ENCODE assay signal across 18 mouse cellular contexts in the genomic region with DNA sequence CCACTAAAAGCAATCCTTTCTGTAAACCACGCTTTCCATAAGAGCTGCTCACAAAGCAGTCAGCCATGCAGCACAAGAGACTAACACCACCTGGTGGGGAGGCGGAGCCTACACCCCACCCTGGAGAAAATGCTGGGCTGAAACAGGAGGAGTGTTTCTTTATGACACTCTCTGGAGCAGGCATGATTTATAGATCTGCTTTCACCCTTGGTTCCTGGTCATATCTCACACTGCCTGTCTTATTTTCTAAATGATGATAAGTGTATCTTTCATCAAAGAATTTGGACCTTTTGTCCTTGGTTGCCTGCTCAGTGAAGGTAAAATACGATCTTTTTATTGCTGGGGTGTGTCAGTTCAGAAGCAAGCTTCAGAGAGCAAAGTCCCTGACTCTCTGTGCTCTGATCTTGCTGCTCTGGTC. TPM values are rescaled to one million over a fixed set of nuclear protein-coding genes. Genes with fewer than 3 reads are reported as not detected.
DNase-seq lines count a peak whose midpoint lies in the region; ATAC-seq and TF ChIP-seq lines count a peak whose summit lies in the region.
"Had no signal": no experiment of that assay in that cellular context is flagged by ENCODE, and none has a peak within 500 bp of the region (broad histone marks: within the 10 kb centered on the region; RNA-seq: fewer than 3 reads in every experiment).

No protein-coding gene starts in this region.

- peaks cover 34% of the 10 kb centered on the region for H3K36me3 ChIP-seq in kidney, embryonic 14.5 days (ENCODE audit: control insufficient read depth, insufficient read depth, low read length)
- H3K36me3 ChIP-seq in lung, embryonic 14.5 days (ENCODE audit: insufficient read depth): peaks cover 45% of the 10 kb centered on the region
- H3K36me3 ChIP-seq in intestine, embryonic 16.5 days (ENCODE audit: control insufficient read depth, insufficient read depth, low read length): peaks cover 10% of the 10 kb centered on the region
- H3K36me3 ChIP-seq in stomach, postnatal 0 days (ENCODE audit: control insufficient read depth, insufficient read depth, low read length): peaks cover 12% of the 10 kb centered on the region

- DNase-seq in kidney, postnatal 10 days: no peak
- no peak for DNase-seq in lung, embryonic 14.5 days
- DNase-seq in lung, adult 18-20 months: no peak
- peak; percentile 60 for DNase-seq in stomach, postnatal 0 days (ENCODE audit: low spot score)
- no peak for DNase-seq in embryo, embryonic 10.5 days (ENCODE audit: low spot score)
- DNase-seq: B cell, adult 2 months; cerebellum, adult 11-12 months; heart, postnatal 36 days; thymus, postnatal 25 days had no signal

- H3K9me3 ChIP-seq in kidney, embryonic 14.5 days (ENCODE audit: control insufficient read depth, low read length): no peaks in the 10 kb centered on the region
- H3K9me3 ChIP-seq in lung, embryonic 14.5 days (ENCODE audit: low read depth, low read length): no peaks in the 10 kb centered on the region
- H3K9me3 ChIP-seq in intestine, embryonic 16.5 days (ENCODE audit: control insufficient read depth, low read length): no peaks in the 10 kb centered on the region
- no peaks in the 10 kb centered on the region for H3K9me3 ChIP-seq in stomach, postnatal 0 days (ENCODE audit: control insufficient read depth, low read length)
- H3K9me3 ChIP-seq: embryonic facial prominence, embryonic 15.5 days; forebrain, embryonic 12.5 days; heart, embryonic 12.5 days; midbrain, embryonic 15.5 days had no signal

- peak; percentile 74; the same call in 1 of the 2 replicates for ATAC-seq in kidney, embryonic 14.5 days (ENCODE audit: low FRiP score, low TSS enrichment)
- ATAC-seq in lung, embryonic 14.5 days (ENCODE audit: insufficient read depth): 0 out of 2 replicates have a peak, but pooled peaks have one; percentile 21
- peak; percentile 96 for ATAC-seq in intestine, embryonic 16.5 days
- ATAC-seq in stomach, postnatal 0 days (ENCODE audit: low FRiP score, low TSS enrichment): peak; percentile 82
- ATAC-seq: inflammation-experienced regulatory T-cells, adult 6 months; midbrain, embryonic 15.5 days; Patski had no signal

- H3K27me3 ChIP-seq in kidney, embryonic 14.5 days (ENCODE audit: control insufficient read depth, insufficient read depth, low read length): no peaks in the 10 kb centered on the region
- no peaks in the 10 kb centered on the region for H3K27me3 ChIP-seq in lung, embryonic 14.5 days (ENCODE audit: insufficient read depth, low read length)
- no peaks in the 10 kb centered on the region for H3K27me3 ChIP-seq in intestine, embryonic 16.5 days (replicated peaks; ENCODE audit: control insufficient read depth, insufficient read depth, low read length)
- H3K27me3 ChIP-seq in stomach, postnatal 0 days (ENCODE audit: control insufficient read depth, insufficient read depth, low read length): no peaks in the 10 kb centered on the region
- H3K27me3 ChIP-seq: embryonic facial prominence, embryonic 15.5 days; forebrain, embryonic 12.5 days; heart, embryonic 12.5 days; midbrain, embryonic 15.5 days; Patski had no signal

- peak overlapping the region; percentile 47; the same call in 1 of the 2 replicates for H3K27ac ChIP-seq in kidney, embryonic 14.5 days (ENCODE audit: low read depth, low read length)
- no peak overlapping the region for H3K27ac ChIP-seq in lung, embryonic 14.5 days (ENCODE audit: low read depth)
- H3K27ac ChIP-seq in intestine, embryonic 16.5 days (ENCODE audit: low read length): peak overlapping the region; percentile 40; the same call in 1 of the 2 replicates
- H3K27ac ChIP-seq in stomach, postnatal 0 days (replicated peaks): no peak overlapping the region
- H3K27ac ChIP-seq: embryonic facial prominence, embryonic 15.5 days; forebrain, embryonic 12.5 days; midbrain, embryonic 15.5 days had no signal

- 0 out of 2 replicates have a peak, but pooled peaks cover 5% of the 10 kb centered on the region for H3K4me1 ChIP-seq in kidney, embryonic 14.5 days (ENCODE audit: control insufficient read depth, insufficient read depth, low read length)
- no peaks in the 10 kb centered on the region for H3K4me1 ChIP-seq in lung, embryonic 14.5 days (ENCODE audit: insufficient read depth)
- H3K4me1 ChIP-seq in intestine, embryonic 16.5 days (ENCODE audit: control insufficient read depth, insufficient read depth, low read length): peaks cover 13% of the 10 kb centered on the region
- H3K4me1 ChIP-seq in stomach, postnatal 0 days (replicated peaks; ENCODE audit: control insufficient read depth, insufficient read depth): no peaks in the 10 kb centered on the region
- H3K4me1 ChIP-seq: embryonic facial prominence, embryonic 15.5 days; forebrain, embryonic 12.5 days; heart, embryonic 12.5 days; midbrain, embryonic 15.5 days had no signal

- H3K9ac ChIP-seq in kidney, embryonic 14.5 days (ENCODE audit: low read depth, low read length): no peak overlapping the region
- H3K9ac ChIP-seq in lung, embryonic 14.5 days: no peak overlapping the region
- H3K9ac ChIP-seq in intestine, embryonic 16.5 days (ENCODE audit: low read depth, low read length): no peak overlapping the region; the same call in 1 of the 2 replicates
- H3K9ac ChIP-seq in stomach, postnatal 0 days (ENCODE audit: low read length): no peak overlapping the region
- H3K9ac ChIP-seq: embryonic facial prominence, embryonic 15.5 days; forebrain, embryonic 12.5 days; heart, embryonic 12.5 days; midbrain, embryonic 15.5 days had no signal

- no peak overlapping the region for H3K4me2 ChIP-seq in kidney, embryonic 14.5 days (replicated peaks; ENCODE audit: low read depth, low read length)
- no peak overlapping the region for H3K4me2 ChIP-seq in lung, embryonic 14.5 days
- H3K4me2 ChIP-seq in intestine, embryonic 16.5 days (ENCODE audit: low read depth, low read length): peak overlapping the region; percentile 22; the same call in 1 of the 2 replicates
- no peak overlapping the region for H3K4me2 ChIP-seq in stomach, postnatal 0 days (replicated peaks; ENCODE audit: low read depth)
- H3K4me2 ChIP-seq: embryonic facial prominence, embryonic 15.5 days; forebrain, embryonic 12.5 days; heart, embryonic 12.5 days; liver, embryonic 11.5 days; midbrain, embryonic 15.5 days had no signal

- H3K4me3 ChIP-seq in kidney, embryonic 14.5 days (ENCODE audit: low read length): no peak overlapping the region
- no peak overlapping the region for H3K4me3 ChIP-seq in lung, embryonic 14.5 days (ENCODE audit: low read depth, low read length)
- no peak overlapping the region for H3K4me3 ChIP-seq in intestine, embryonic 16.5 days (ENCODE audit: low read length)
- no peak overlapping the region for H3K4me3 ChIP-seq in stomach, postnatal 0 days (ENCODE audit: low read depth, low read length)
- H3K4me3 ChIP-seq: embryonic facial prominence, embryonic 15.5 days; forebrain, embryonic 12.5 days; heart, embryonic 12.5 days; midbrain, embryonic 15.5 days had no signal

- TF ChIP-seq CTCF in lung, embryonic 14.5 days (IDR thresholded peaks at IDR 0.05; ENCODE audit: low read depth): no peak
- TF ChIP-seq CTCF in stomach, postnatal 0 days (IDR thresholded peaks at IDR 0.05; ENCODE audit: low read depth): peak; percentile 54

- 26% methylated on average over 3 of the region's 3 CpGs for WGBS in kidney, embryonic 14.5 days
- WGBS in lung, embryonic 14.5 days: 56% methylated on average over 3 of the region's 3 CpGs
- 35% methylated on average over 3 of the region's 3 CpGs for WGBS in intestine, embryonic 16.5 days
- WGBS in stomach, postnatal 0 days: 39% methylated on average over 3 of the region's 3 CpGs

- no peak for TF ChIP-seq EP300 in stomach, postnatal 0 days (optimal IDR thresholded peaks at IDR 0.05)

RNA-seq across cellular contexts. Expression of gene Donson, which starts 14.2 kb away (rescaled TPM):
- 21.1 and 25.6 TPM in 2 replicates for polyA plus RNA-seq in kidney, embryonic 14.5 days (2014; fragmentation: Nextera tagmentation; extraction: Ambion mirVana)
- 34.4 and 35.9 TPM in 2 replicates for polyA plus RNA-seq in lung, embryonic 14.5 days (2014; fragmentation: Nextera tagmentation; extraction: Ambion mirVana)
- 12.0 and 12.2 TPM in 2 replicates for polyA plus RNA-seq in intestine, embryonic 16.5 days (2015; fragmentation: Nextera tagmentation; extraction: Ambion mirVana)
- 5.4 TPM in 2 replicates for polyA plus RNA-seq in stomach, postnatal 0 days (2015; fragmentation: Nextera tagmentation; extraction: Ambion mirVana)

RNA-seq across cellular contexts. Expression of gene Cryzl1, which starts 26.0 kb away (rescaled TPM):
- polyA plus RNA-seq in kidney, embryonic 14.5 days (2014; fragmentation: Nextera tagmentation; extraction: Ambion mirVana): 77.3 and 82.4 TPM in 2 replicates
- polyA plus RNA-seq in lung, embryonic 14.5 days (2014; fragmentation: Nextera tagmentation; extraction: Ambion mirVana): 69.7 and 74.5 TPM in 2 replicates
- 66.9 and 69.4 TPM in 2 replicates for polyA plus RNA-seq in intestine, embryonic 16.5 days (2015; fragmentation: Nextera tagmentation; extraction: Ambion mirVana)
- 45.2 and 45.3 TPM in 2 replicates for polyA plus RNA-seq in stomach, postnatal 0 days (2015; fragmentation: Nextera tagmentation; extraction: Ambion mirVana)

RNA-seq across cellular contexts. Expression of gene Itsn1, which starts 26.3 kb away (rescaled TPM):
- 18.8 and 27.7 TPM in 2 replicates for polyA plus RNA-seq in kidney, embryonic 14.5 days (2014; fragmentation: Nextera tagmentation; extraction: Ambion mirVana)
- 25.4 and 28.5 TPM in 2 replicates for polyA plus RNA-seq in lung, embryonic 14.5 days (2014; fragmentation: Nextera tagmentation; extraction: Ambion mirVana)
- 10.5 and 13.1 TPM in 2 replicates for polyA plus RNA-seq in intestine, embryonic 16.5 days (2015; fragmentation: Nextera tagmentation; extraction: Ambion mirVana)
- polyA plus RNA-seq in stomach, postnatal 0 days (2015; fragmentation: Nextera tagmentation; extraction: Ambion mirVana): 7.8 and 8.7 TPM in 2 replicates

RNA-seq across cellular contexts. Expression of gene Son, which starts 55.5 kb away (rescaled TPM):
- polyA plus RNA-seq in kidney, embryonic 14.5 days (2014; fragmentation: Nextera tagmentation; extraction: Ambion mirVana): 160 and 167 TPM in 2 replicates
- polyA plus RNA-seq in lung, embryonic 14.5 days (2014; fragmentation: Nextera tagmentation; extraction: Ambion mirVana): 149 and 155 TPM in 2 replicates
- 69.8 and 76.6 TPM in 2 replicates for polyA plus RNA-seq in intestine, embryonic 16.5 days (2015; fragmentation: Nextera tagmentation; extraction: Ambion mirVana)
- 62.3 and 65.8 TPM in 2 replicates for polyA plus RNA-seq in stomach, postnatal 0 days (2015; fragmentation: Nextera tagmentation; extraction: Ambion mirVana)

RNA-seq across cellular contexts. Expression of gene Gart, which starts 56.0 kb away (rescaled TPM):
- polyA plus RNA-seq in kidney, embryonic 14.5 days (2014; fragmentation: Nextera tagmentation; extraction: Ambion mirVana): 90.5 and 128 TPM in 2 replicates
- 113 and 129 TPM in 2 replicates for polyA plus RNA-seq in lung, embryonic 14.5 days (2014; fragmentation: Nextera tagmentation; extraction: Ambion mirVana)
- polyA plus RNA-seq in intestine, embryonic 16.5 days (2015; fragmentation: Nextera tagmentation; extraction: Ambion mirVana): 85.2 and 99.7 TPM in 2 replicates
- 35.7 and 36.4 TPM in 2 replicates for polyA plus RNA-seq in stomach, postnatal 0 days (2015; fragmentation: Nextera tagmentation; extraction: Ambion mirVana)

Comparison
In these comparisons a context has a peak if more than half of its experiments do, and no peak if none do; other contexts are left out.
1. ATAC-seq: peak in every context shown above with its lines; median percentile 96 in intestine, embryonic 16.5 days; 82 in stomach, postnatal 0 days; 74 in kidney, embryonic 14.5 days; 21 in lung, embryonic 14.5 days.
2. H3K27ac ChIP-seq: peak in kidney, embryonic 14.5 days (single experiment) and intestine, embryonic 16.5 days (single experiment); none in lung, embryonic 14.5 days (single experiment) and stomach, postnatal 0 days (single experiment).